Mouse (Mus musculus) heart, adult 11 months (tissue): ENCODE results near the gene Copz2.

Source experiments
- DNase-seq: peaks from one replicate; pipeline ENCODE4 v3.0.0; 2022

The Copz2 gene

GRCm38 (mm10) chr11:96908594-96908993 lies 58.9 kb downstream of the Copz2 start:
- DNase-seq = no peak

GRCm38 (mm10) chr11:96910003-96910402 lies 60.3 kb downstream of the Copz2 start:
- peak; percentile 95 for DNase-seq
